Mouse (Mus musculus) MEL (cell line): ENCODE data around the gene Zmynd10.

Experiments used
- CTCF ChIP-seq, 3 experiments: IDR thresholded peaks in 2 of 3; conservative IDR thresholded peaks in 1 of 3; 2 replicates each; pipeline ENCODE4 v1.5.1; 2011 to 2012; ENCODE audit warnings: low read length in 3 of 3, low read depth in 2 of 3, mild to moderate bottlenecking in 2 of 3, improper control_type of control experiment in 1 of 3, inconsistent platforms in 1 of 3, mixed read lengths in 1 of 3, moderate library complexity in 1 of 3; ENCODE audit not compliant: control insufficient read depth in 1 of 3, insufficient read depth in 1 of 3, poor library complexity in 1 of 3, severe bottlenecking in 1 of 3
- GATA1 ChIP-seq: IDR thresholded peaks from 2 replicates; pipeline ENCODE4 v1.6.1; 2011; ENCODE audit warnings: low read depth, low read length, improper control_type of control experiment
- MAX ChIP-seq: IDR thresholded peaks from 2 replicates; pipeline ENCODE4 v1.6.1; 2011; ENCODE audit warnings: low read length, improper control_type of control experiment
- MXI1 ChIP-seq: IDR thresholded peaks from 2 replicates; pipeline ENCODE4 v1.6.1; 2011; ENCODE audit warnings: mild to moderate bottlenecking, low read depth, low read length, improper control_type of control experiment
- POLR2A ChIP-seq, 2 experiments: IDR thresholded peaks; 2 replicates each; pipeline ENCODE4 v1.6.1; 2011 to 2012; ENCODE audit warnings: low read length in 2 of 2, mild to moderate bottlenecking in 2 of 2, control low read depth in 1 of 2, improper control_type of control experiment in 1 of 2, low read depth in 1 of 2, moderate library complexity in 1 of 2; ENCODE audit not compliant: control insufficient read depth in 1 of 2, insufficient read depth in 1 of 2, poor library complexity in 1 of 2
- USF2 ChIP-seq, 2 experiments: IDR thresholded peaks; 2 replicates each; pipeline ENCODE4 v1.6.1; 2011 to 2012; ENCODE audit warnings: improper control_type of control experiment in 2 of 2, low read length in 2 of 2, borderline replicate concordance in 1 of 2, inconsistent platforms in 1 of 2, low read depth in 1 of 2, mild to moderate bottlenecking in 1 of 2; ENCODE audit not compliant: insufficient read depth in 1 of 2

DNA sequence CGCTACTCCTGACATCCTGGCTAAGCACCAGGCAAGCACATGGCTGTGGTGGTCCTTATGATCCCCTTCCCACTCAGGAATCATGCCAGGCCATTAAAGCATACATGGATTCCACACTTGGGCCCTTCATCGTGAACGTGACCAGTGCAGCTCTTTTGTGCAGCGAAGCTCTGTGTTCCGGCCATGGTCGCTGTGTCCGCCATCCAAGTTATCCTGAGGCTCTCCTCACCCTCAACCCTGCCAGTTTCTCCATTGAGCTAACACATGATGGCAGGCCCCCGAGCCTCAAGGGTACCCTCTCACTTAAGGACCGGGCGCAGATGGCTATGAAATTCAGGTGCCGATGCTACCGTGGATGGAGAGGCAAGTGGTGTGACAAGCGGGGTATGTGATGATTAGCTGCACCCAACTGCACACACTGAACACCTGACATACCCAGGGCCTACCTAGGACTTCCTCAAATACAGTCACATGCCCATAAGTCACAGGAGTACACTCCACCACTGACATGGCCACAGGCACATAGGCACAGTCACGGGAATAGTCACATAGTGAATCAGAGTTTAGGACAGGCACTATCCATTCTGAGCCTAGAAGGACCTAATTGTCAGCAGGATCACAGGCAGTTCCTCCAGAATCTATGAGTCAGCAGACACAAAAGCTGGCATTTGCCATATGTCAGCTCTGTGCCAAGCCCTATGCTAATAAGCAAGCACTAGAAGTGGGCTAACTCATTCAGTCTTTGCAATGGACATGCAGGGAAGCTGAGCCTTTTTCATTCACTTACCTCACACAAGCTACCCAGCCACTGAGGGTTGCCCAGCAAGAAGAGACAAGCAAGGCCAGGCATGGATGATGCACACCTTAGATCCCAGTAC, 32.2 kb downstream of the Zmynd10 start:
- no peak for TF ChIP-seq USF2 (IDR thresholded peaks at IDR 0.05; ENCODE audit: borderline replicate concordance in 1 of 2, insufficient read depth in 1 of 2, low read depth in 1 of 2, low read length in 2 of 2)
- no peak for TF ChIP-seq POLR2A (IDR thresholded peaks at IDR 0.05; ENCODE audit: control insufficient read depth in 1 of 2, insufficient read depth in 1 of 2, low read depth in 1 of 2, low read length in 2 of 2, poor library complexity in 1 of 2)
- TF ChIP-seq MXI1, result no peak
- no peak for TF ChIP-seq GATA1
- no peak for TF ChIP-seq CTCF (IDR thresholded peaks at IDR 0.05 in 2 of 3, conservative IDR thresholded peaks at IDR 0.05 in 1 of 3; ENCODE audit: control insufficient read depth in 1 of 3, insufficient read depth in 1 of 3, low read depth in 2 of 3, low read length in 3 of 3, poor library complexity in 1 of 3, severe bottlenecking in 1 of 3)
- no peak for TF ChIP-seq MAX
